8 mouse cellular contexts compared by ENCODE assay signal in genomic region chr15:90237657-90238056, GRCm38 (mm10). TPM values are rescaled to one million over a fixed set of nuclear protein-coding genes. Genes with fewer than 3 reads are reported as not detected.
A peak's percentile ranks its signal among the peaks of the same experiment; 100 is the strongest.
DNase-seq lines count a peak whose midpoint lies in the region; TF ChIP-seq lines count a peak whose summit lies in the region.

No protein-coding gene starts in this region.

- no peaks in the 10 kb centered on the region for H3K27me3 ChIP-seq in cerebellum, adult 2 months (ENCODE audit: control insufficient read depth, insufficient read depth, low read length)

- no peaks in the 10 kb centered on the region for H3K4me1 ChIP-seq in cerebellum, adult 2 months (ENCODE audit: control insufficient read depth, insufficient read depth, low read length)

- H3K4me3 ChIP-seq in cerebellum, adult 2 months (replicated peaks; ENCODE audit: insufficient read depth, low read depth, low read length), result no peak overlapping the region

- no peak for TF ChIP-seq POLR2A in cerebellum, adult 2 months (IDR thresholded peaks at IDR 0.05; ENCODE audit: borderline replicate concordance, insufficient read depth, low read length)

- TF ChIP-seq CTCF in cerebellum, adult 2 months (IDR thresholded peaks at IDR 0.05; ENCODE audit: borderline replicate concordance, insufficient read depth, low read depth, low read length), result peak; percentile 42; the same call in 1 of the 2 replicates

- DNase-seq in cerebellum, adult 2 months, result no peak
- DNase-seq in cerebellum, adult 11-12 months, result no peak
- DNase-seq in kidney, postnatal 36 days, result peak; percentile 7 to 10
- no peak for DNase-seq in kidney, adult 18-20 months
- DNase-seq in CD4-positive, CD25-positive, alpha-beta regulatory T cell, adult 2 months (ENCODE audit: low read depth, low spot score), result peak; percentile 29
- peak; percentile 30 for DNase-seq in embryo, embryonic 11.5 days (ENCODE audit: low read depth, low spot score)
- no peak for DNase-seq in thymus, postnatal 14 days
- no peak for DNase-seq in spleen, postnatal 36 days (ENCODE audit: low spot score in 2 of 2)

- no peak overlapping the region for H3K27ac ChIP-seq in cerebellum, adult 2 months (ENCODE audit: insufficient read depth, low read length)

- 44% methylated on average over 2 of the region's 2 CpGs for WGBS in cerebellum, adult 2 months

RNA-seq across cellular contexts. Expression of gene Alg10b, which starts 13.5 kb away (rescaled TPM):
- polyA plus RNA-seq in cerebellum, adult 2 months (2012; rRNA removed), result 14.7 and 16.1 TPM in 2 replicates

Comparison
In these comparisons a context has a peak if more than half of its experiments do, and no peak if none do; other contexts are left out.
1. DNase-seq: peak in kidney, postnatal 36 days (2 of 2), CD4-positive, CD25-positive, alpha-beta regulatory T cell, adult 2 months (single experiment) and embryo, embryonic 11.5 days (single experiment); none in cerebellum, adult 2 months (0 of 2), cerebellum, adult 11-12 months (single experiment), kidney, adult 18-20 months (single experiment), thymus, postnatal 14 days (single experiment) and spleen, postnatal 36 days (0 of 2).